Mouse (Mus musculus): ENCODE measurements at regions not wholly inside any gene's neighbourhood (a gene's known extent, or its start where the extent isn't known, plus 50 kb on each side); places are given as distances from the start of the nearest gene placed in this dataset.
"Not testable (repeated sequence)": the region's sequence is repeated elsewhere in the genome, so short reads cannot be mapped to it uniquely, and the experiment has no call there.

GRCm38 (mm10) chr14:86335284-86335683 is 805.8 kb downstream of the Diaph3 start:
- no peak overlapping the region for H3K27ac ChIP-seq (ENCODE audit: insufficient read depth, low read length)
- no peak overlapping the region for H3K4me3 ChIP-seq (ENCODE audit: insufficient read depth, low read length)
- H3K4me1 ChIP-seq (ENCODE audit: control insufficient read depth, insufficient read depth, low read length): no peaks in the 10 kb centered on the region
- TF ChIP-seq CTCF (IDR thresholded peaks at IDR 0.05; ENCODE audit: borderline replicate concordance, insufficient read depth, low read length): no peak
- no peak for TF ChIP-seq POLR2A (IDR thresholded peaks at IDR 0.05; ENCODE audit: low read depth, low read length)

GRCm38 (mm10) chr14:86329176-86329575 is 811.9 kb downstream of the Diaph3 start:
- TF ChIP-seq CTCF (IDR thresholded peaks at IDR 0.05; ENCODE audit: borderline replicate concordance, insufficient read depth, low read length) (no peak), POLR2A (IDR thresholded peaks at IDR 0.05; ENCODE audit: low read depth, low read length) (no peak)
- no peak overlapping the region for H3K27ac ChIP-seq (ENCODE audit: insufficient read depth, low read length)

GRCm38 (mm10) chr14:86327646-86328045 is 813.4 kb downstream of the Diaph3 start:
- no peak for TF ChIP-seq POLR2A (IDR thresholded peaks at IDR 0.05; ENCODE audit: low read depth, low read length)
- no peaks in the 10 kb centered on the region for H3K4me1 ChIP-seq (ENCODE audit: control insufficient read depth, insufficient read depth, low read length)
- no peak overlapping the region for H3K4me3 ChIP-seq (ENCODE audit: insufficient read depth, low read length)
- no peak overlapping the region for H3K27ac ChIP-seq (ENCODE audit: insufficient read depth, low read length)

More at GRCm38 (mm10) chr14:86329176-86329575, 811.9 kb downstream of the Diaph3 start:
- Histone ChIP-seq H3K4me1 (ENCODE audit: control insufficient read depth, insufficient read depth, low read length) (no peaks in the 10 kb centered on the region), H3K4me3 (ENCODE audit: insufficient read depth, low read length) (no peak overlapping the region)

DNA sequence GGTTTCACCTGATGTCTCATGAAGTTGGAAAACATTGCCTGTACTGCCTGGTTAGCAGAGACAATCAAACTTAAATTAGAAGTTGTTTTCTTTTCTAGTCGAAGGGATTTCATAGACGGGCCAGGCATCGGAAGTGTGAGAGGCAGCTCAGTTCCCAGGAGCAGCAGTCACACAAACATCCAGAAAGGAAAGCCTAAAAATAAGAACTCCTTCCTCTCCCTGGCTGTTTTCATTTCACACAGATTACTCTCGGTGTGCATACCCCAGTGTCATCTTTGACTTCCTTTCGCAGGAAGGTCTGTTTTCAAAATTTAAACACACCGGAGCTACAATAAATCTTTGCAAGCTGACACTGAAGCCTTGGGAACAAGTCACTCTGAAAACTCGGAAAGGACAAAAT is 818.7 kb downstream of the Diaph3 start:
- no peak overlapping the region for H3K4me3 ChIP-seq (ENCODE audit: insufficient read depth, low read length)
- TF ChIP-seq CTCF (IDR thresholded peaks at IDR 0.05; ENCODE audit: borderline replicate concordance, insufficient read depth, low read length): no peak
- TF ChIP-seq POLR2A (IDR thresholded peaks at IDR 0.05; ENCODE audit: low read depth, low read length): no peak
- no peak overlapping the region for H3K27ac ChIP-seq (ENCODE audit: insufficient read depth, low read length)
- H3K4me1 ChIP-seq (ENCODE audit: control insufficient read depth, insufficient read depth, low read length): peaks cover 3% of the 10 kb centered on the region; the same call in 1 of the 2 replicates

GRCm38 (mm10) chr14:86315974-86316373 is 825.1 kb downstream of the Diaph3 start:
- H3K27ac ChIP-seq (ENCODE audit: insufficient read depth, low read length): no peak overlapping the region
- H3K4me1 ChIP-seq (ENCODE audit: control insufficient read depth, insufficient read depth, low read length): no peaks in the 10 kb centered on the region
- H3K4me3 ChIP-seq (ENCODE audit: insufficient read depth, low read length): no peak overlapping the region
- no peak for TF ChIP-seq POLR2A (IDR thresholded peaks at IDR 0.05; ENCODE audit: low read depth, low read length)
- no peak for TF ChIP-seq CTCF (IDR thresholded peaks at IDR 0.05; ENCODE audit: borderline replicate concordance, insufficient read depth, low read length)

DNA sequence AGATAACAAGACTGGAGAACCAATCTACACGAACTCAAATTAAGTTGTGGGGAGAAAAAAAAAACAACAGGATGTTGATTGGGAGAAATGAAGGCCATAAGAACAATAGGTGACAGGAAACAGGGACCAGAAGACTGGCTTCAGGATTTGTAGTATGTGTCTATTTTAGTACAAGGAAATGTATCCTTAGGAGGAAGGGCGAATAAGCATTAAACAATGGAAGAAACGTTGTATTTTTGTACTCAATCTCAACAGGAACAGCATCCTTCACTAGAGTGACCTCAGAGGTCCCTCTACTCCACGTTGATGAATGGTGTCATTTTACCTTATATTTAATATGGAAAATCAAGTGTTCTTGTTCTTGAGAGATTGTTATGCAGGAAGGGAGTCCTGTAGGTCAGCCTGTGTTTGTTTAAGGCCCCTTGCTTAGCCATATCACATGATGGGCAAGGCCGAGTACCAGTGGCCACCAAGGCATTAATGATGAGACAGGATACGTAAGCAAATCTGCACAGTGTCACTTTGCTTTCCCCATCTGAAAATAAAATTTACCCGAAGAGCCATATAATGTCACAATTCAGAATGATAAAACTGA is 832.0 kb downstream of the Diaph3 start:
- no peaks in the 10 kb centered on the region for H3K4me1 ChIP-seq (ENCODE audit: control insufficient read depth, insufficient read depth, low read length)
- no peak overlapping the region for H3K27ac ChIP-seq (ENCODE audit: insufficient read depth, low read length)
- TF ChIP-seq POLR2A (IDR thresholded peaks at IDR 0.05; ENCODE audit: low read depth, low read length): no peak
- no peak for TF ChIP-seq CTCF (IDR thresholded peaks at IDR 0.05; ENCODE audit: borderline replicate concordance, insufficient read depth, low read length)
- H3K4me3 ChIP-seq (ENCODE audit: insufficient read depth, low read length): no peak overlapping the region

- no peak overlapping the region for H3K4me3 ChIP-seq (ENCODE audit: insufficient read depth, low read length)
- H3K4me1 ChIP-seq (ENCODE audit: control insufficient read depth, insufficient read depth, low read length): no peaks in the 10 kb centered on the region
- no peak overlapping the region for H3K27ac ChIP-seq (ENCODE audit: insufficient read depth, low read length)
- peak; percentile 65 for TF ChIP-seq CTCF (IDR thresholded peaks at IDR 0.05; ENCODE audit: borderline replicate concordance, insufficient read depth, low read length)
- no peak for TF ChIP-seq POLR2A (IDR thresholded peaks at IDR 0.05; ENCODE audit: low read depth, low read length)
Observed at GRCm38 (mm10) chr14:86307806-86308205, 833.2 kb downstream of the Diaph3 start.

DNA sequence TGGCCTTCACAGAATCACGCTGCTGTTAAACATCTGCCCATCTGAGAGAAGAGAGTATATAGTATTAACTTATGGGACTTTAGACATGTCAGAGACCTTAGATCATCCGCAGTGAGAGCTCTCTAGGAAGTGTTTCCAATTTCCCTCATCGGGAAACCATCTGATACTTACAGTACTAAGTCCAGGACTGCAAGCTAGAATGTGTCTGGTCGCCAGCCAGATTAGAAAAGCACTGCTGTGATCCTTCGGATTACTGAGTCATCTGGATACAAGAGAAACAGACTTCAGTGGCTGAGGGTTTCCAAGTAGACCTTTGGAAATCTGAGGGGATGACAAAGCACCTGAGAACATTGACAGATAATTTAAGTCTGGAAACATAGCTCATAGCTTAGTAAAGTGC is 839.4 kb downstream of the Diaph3 start:
- Histone ChIP-seq H3K27ac (ENCODE audit: insufficient read depth, low read length) (no peak overlapping the region), H3K4me3 (ENCODE audit: insufficient read depth, low read length) (no peak overlapping the region), H3K4me1 (ENCODE audit: control insufficient read depth, insufficient read depth, low read length) (no peaks in the 10 kb centered on the region)
- TF ChIP-seq CTCF (IDR thresholded peaks at IDR 0.05; ENCODE audit: borderline replicate concordance, insufficient read depth, low read length): no peak
- no peak for TF ChIP-seq POLR2A (IDR thresholded peaks at IDR 0.05; ENCODE audit: low read depth, low read length)

- Histone ChIP-seq H3K27ac (ENCODE audit: insufficient read depth, low read length) (no peak overlapping the region), H3K4me1 (ENCODE audit: control insufficient read depth, insufficient read depth, low read length) (no peaks in the 10 kb centered on the region), H3K4me3 (ENCODE audit: insufficient read depth, low read length) (no peak overlapping the region)
- TF ChIP-seq CTCF (IDR thresholded peaks at IDR 0.05; ENCODE audit: borderline replicate concordance, insufficient read depth, low read length) (no peak), POLR2A (IDR thresholded peaks at IDR 0.05; ENCODE audit: low read depth, low read length) (no peak)
Observed at GRCm38 (mm10) chr14:86300811-86301210, 840.2 kb downstream of the Diaph3 start.

DNA sequence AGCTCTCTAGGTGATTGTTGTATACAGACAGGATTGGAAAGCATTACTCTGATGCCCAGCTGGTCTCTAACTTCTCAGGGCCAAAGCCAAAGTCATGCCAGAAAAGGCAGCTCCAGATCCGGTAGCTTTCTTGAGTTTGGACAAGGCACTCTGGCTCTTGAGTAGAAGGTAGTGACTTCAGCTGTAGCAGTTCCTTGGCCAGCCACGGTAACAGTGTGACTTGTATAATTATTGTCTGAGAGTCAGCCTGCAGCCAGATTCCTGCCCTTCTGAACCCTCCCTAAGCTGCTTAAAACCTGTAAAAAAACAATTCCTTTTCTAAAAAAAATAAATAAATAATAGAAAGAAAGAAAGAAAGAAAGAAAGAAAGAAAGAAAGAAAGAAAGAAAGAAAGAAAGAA is 843.0 kb downstream of the Diaph3 start:
- Histone ChIP-seq H3K4me1 (ENCODE audit: control insufficient read depth, insufficient read depth, low read length) (no peaks in the 10 kb centered on the region), H3K27ac (ENCODE audit: insufficient read depth, low read length) (no peak overlapping the region), H3K4me3 (ENCODE audit: insufficient read depth, low read length) (no peak overlapping the region)
- no peak for TF ChIP-seq POLR2A (IDR thresholded peaks at IDR 0.05; ENCODE audit: low read depth, low read length)
- no peak for TF ChIP-seq CTCF (IDR thresholded peaks at IDR 0.05; ENCODE audit: borderline replicate concordance, insufficient read depth, low read length)

DNA sequence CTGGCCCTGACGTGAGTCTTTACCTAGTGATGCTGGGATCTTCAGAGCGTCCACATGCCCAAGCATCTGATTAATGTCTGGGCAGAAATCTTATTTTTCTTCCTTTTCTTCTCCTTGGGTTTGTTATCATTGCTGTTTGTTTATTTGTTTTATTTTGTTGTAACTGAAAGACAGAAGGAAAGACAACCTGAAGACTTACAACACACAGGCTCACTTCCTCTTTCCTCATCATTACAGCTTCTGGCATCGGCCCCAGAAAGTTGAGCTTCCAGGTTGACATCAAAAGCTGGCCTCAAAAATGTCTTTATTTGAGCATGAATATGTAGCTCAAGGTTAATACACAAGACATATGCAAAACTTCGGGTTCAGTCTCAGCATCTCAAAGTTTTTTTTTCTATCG is 846.4 kb downstream of the Diaph3 start:
- not testable (repeated sequence) for H3K4me1 ChIP-seq (ENCODE audit: control insufficient read depth, insufficient read depth, low read length); H3K27ac ChIP-seq (ENCODE audit: insufficient read depth, low read length); H3K4me3 ChIP-seq (ENCODE audit: insufficient read depth, low read length)

Data from embryonic fibroblast, embryonic 13.5 days (primary cell).